Mouse (Mus musculus): ENCODE data around the gene Spire2.
A peak's percentile ranks its signal among the peaks of the same experiment; 100 is the strongest.
"Not testable (repeated sequence)": the region's sequence is repeated elsewhere in the genome, so short reads cannot be mapped to it uniquely, and the experiment has no call there.

Spire2 gene

DNA sequence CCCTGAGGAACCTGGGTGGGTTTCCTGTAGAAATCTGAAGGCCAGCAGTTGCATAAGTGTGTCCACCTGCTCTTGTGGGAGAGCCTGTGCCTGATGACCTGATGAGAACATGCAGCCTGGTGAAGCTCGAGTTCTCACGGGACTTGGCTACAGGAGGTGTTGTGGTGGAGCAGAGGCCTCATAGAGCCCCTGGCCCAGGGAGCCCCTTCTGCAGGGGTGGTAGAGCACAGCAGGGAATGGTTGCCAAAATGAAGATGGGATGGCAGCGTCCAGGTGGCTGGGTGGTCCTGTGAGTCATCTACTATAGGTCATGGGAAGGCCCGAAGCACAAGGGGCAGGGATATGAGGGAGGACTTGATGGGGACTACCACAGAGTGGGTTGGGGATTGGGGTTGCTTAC lies 49.2 kb downstream of the Spire2 start:
- DNase-seq (ENCODE audit: low spot score in 2 of 2): no peak

DNA sequence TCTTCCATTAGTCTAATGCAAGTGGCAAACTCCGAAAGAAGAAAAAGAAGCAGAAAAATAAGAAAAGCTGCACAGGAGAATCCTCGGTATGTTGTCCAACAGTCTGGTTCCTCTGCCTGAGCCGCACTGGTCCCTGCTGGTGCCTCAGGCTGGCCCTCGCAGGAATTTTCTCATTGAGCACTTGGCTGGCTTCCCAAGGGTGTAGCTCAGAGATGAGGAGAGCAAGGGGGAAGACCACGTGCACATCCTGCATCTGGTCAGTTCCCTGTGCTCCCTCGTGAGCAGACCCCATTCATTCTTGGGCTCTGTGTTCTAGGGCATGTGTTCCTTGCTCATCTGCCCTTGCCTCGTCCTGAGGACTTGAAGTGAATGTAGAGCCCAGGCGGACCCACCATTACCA lies 50.0 kb downstream of the Spire2 start:
- no peak for DNase-seq (ENCODE audit: low spot score in 2 of 2)

DNA sequence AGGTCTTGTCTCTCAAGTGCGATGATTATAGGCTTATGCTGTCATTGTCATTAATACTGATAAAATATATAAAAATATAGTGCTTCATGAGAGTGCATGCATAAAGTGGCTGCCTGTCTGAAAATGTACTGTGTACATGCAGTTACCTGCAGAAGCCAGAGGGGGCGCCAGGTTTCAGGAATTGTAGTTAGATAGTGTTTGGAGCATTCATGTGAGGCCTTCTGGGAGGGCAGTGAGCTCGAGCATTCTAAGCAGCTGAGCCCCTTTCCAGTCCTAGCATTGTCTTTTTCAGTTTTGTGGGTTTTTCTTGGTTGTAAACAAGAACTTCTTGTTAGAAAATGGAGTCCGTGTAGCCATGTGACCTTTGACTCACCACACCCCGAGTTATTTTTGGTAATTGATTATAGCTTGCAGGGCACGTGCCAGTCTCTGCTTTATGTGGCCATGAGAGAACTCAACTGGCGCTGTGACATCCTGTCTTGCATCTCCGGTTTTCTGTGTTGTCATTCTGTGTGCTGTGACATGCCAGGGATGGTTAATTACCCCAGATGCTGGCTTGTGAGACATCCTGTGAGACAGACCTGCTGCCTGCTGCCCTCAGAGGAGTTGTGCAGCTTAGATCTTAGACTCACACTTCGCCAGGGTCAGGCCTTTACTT lies 52.5 kb downstream of the Spire2 start:
- DNase-seq (ENCODE audit: low spot score in 2 of 2): no peak

DNA sequence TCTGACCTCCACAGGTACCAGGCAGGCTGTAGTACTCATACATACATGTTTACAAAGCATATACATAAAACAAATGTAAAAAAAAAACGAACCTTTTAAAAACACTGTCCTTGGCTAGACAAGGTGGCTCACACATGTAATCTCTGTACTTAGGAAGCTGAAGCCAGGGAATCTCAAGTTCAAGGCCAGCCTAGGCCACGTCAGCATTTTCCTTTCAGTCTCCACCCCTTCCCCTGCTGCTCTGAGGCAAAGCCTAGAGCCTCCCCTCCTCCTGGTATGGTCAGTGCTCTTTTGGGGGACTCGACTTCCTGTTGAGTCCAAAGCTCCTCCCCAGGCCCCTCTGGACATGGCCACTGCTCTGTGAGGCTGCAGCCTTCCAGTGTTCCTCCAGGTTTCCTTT lies 54.5 kb downstream of the Spire2 start:
- no peak for DNase-seq (ENCODE audit: low spot score in 2 of 2)

DNA sequence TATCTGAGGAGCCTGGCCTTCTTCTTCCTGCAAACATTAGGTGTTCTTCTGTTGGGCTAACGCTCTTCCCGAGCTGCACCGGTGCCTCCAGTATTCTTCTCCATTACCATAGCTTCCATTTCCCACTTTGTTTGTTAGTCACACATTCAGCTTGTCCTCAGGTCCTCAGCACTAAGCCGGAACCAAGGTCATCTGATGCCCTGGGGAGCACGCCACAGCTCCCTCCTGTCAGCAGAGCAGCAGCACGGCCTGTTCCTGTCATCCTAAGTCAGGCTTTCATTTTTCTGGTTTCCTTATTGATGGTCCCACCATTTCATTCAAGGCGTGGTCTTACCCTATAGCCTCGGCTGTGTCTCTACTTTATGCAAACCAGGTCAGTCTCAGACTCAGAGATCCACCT lies 55.3 kb downstream of the Spire2 start:
- DNase-seq (ENCODE audit: low spot score in 2 of 2): no peak

DNA sequence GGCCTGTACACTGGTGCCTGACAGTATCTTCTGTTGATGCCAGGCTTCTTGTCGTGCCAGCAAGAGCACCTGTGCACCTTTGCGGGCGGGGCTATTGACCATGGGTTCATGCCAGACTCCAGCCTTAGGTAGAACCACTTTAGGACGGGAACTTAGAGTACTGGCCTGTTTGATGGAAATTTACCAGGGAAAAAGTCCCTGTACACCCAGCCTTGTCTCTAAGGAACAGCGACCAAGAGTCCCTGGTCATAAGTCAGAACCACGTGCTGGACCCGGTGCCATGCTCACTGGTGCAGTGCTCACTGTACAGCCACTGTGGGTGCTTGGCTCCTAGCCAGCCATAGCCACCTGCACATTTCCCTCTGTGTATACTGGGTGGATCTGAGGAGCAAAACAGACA lies 56.5 kb downstream of the Spire2 start:
- no peak for DNase-seq (ENCODE audit: low spot score in 2 of 2)

DNA sequence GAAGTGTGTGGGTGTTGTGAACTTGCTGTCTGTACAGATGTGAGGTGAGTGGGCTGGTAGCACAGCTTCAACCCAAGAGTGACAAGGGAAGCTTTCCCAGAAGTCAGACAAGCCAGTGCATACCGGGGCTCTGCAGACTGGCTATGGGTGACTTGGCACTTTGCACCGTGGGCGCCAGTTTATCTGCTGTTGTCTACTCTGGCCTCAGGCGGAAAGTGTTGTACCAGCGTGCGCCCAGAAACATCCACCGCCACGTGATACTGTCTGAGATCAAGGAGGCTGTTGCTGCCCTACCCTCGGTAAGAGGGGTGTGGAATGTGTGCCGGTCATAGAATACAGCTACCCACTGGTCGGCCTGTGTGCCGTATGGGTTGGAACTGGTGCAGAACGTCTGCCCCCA lies 65.8 kb downstream of the Spire2 start:
- no peak for DNase-seq (ENCODE audit: low spot score in 2 of 2)

DNA sequence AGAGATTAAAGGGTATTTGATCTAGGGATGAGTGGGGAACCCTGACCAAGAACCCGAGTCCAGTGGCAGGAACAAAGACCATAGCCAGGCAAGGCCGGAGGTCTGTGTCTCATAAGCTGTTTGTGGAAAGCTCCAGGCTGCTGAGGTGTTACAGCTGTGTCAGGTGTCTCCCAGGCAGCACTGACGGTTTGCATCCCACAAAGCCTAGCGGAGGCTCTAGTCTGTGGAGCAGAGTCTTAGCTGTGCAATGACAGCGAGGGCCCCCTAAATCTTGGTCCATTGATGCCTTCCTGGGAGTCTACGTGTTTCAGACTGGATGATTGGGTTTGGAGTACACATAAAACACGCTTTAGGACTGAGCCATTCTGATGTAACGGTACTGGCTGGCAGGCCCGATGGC lies 69.4 kb downstream of the Spire2 start:
- DNase-seq (ENCODE audit: low spot score in 2 of 2): no peak

DNA sequence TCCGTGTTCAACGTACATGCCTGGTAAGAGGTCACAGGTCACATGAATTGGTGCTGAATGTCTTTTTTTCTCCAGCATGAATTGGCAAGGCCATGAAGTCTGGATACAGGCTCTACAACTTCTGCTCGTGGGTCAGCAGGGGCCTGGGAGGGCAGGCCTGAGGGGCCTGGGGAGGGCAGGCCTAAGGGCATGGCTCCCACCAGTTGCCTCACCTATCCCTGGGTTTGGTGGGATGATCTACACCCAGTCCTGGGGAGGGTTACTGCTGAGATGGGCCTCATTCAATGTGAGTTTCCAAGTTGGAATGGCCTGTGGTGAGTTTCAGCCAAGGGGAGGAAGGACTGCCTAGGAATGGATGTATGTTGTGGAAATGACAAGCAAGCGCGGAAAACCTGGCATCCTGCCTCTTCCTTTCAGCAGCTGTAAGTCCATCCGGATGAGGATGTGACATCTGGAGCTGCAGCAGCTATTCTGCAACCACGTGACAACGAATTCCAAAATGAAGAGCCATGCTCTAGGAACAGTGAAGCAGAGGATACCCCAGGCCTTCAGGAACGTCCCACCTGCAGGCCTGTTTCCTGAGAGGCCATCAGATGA lies 70.3 kb downstream of the Spire2 start:
- DNase-seq (ENCODE audit: low spot score in 2 of 2): no peak

DNA sequence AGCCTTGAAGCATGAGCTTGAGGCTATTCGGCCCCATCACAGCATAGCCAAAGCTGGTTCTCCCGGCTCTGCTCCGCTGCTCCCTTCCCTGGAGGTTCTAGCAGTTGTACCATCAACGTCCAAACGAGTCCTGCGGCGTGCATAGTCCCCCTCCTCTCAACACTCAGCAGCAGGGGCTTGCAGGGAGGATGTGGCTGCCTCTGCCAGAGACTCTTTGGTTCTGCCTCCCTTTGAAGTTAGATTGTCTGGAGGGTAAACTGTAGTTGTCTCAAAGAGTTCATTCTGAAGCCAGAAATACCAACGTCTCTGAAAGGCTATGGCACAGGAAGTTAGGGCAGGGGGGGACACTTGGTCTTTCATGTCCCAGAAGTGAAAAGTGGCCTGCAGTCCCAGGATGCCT lies 72.0 kb downstream of the Spire2 start:
- DNase-seq (ENCODE audit: low spot score in 2 of 2): no peak

DNA sequence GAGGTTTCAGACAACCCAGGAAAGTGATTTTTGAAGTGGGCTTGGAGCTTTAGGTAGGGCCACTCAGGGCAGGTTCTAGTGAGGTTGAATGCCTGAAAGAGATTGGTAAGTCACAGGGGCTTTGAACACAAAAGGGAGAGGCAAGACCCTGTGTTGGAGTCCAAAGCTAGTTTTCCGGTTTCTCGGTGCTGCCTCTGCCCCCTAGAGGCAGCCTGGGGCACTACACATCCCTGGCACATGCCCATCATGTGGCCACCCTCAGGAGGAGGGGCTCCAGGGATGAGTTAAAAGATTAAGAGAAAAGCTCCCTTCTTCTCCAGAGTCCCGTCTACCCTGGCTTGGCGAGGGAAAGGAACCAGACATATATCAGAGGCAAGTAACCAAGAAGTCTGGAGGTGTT lies 74.3 kb downstream of the Spire2 start, which contains the start of gene Mc1r:
Mc1r (plus strand) TSS at position 322 of the 400 bp plus-strand sequence.
- DNase-seq (ENCODE audit: low spot score in 2 of 2): peak in 1 of 2 experiments; percentile 49

DNA sequence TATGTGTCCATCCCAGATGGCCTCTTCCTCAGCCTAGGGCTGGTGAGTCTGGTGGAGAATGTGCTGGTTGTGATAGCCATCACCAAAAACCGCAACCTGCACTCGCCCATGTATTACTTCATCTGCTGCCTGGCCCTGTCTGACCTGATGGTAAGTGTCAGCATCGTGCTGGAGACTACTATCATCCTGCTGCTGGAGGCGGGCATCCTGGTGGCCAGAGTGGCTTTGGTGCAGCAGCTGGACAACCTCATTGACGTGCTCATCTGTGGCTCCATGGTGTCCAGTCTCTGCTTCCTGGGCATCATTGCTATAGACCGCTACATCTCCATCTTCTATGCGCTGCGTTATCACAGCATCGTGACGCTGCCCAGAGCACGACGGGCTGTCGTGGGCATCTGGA lies 75.1 kb downstream of the Spire2 start:
- DNase-seq (ENCODE audit: low spot score in 2 of 2): no peak

DNA sequence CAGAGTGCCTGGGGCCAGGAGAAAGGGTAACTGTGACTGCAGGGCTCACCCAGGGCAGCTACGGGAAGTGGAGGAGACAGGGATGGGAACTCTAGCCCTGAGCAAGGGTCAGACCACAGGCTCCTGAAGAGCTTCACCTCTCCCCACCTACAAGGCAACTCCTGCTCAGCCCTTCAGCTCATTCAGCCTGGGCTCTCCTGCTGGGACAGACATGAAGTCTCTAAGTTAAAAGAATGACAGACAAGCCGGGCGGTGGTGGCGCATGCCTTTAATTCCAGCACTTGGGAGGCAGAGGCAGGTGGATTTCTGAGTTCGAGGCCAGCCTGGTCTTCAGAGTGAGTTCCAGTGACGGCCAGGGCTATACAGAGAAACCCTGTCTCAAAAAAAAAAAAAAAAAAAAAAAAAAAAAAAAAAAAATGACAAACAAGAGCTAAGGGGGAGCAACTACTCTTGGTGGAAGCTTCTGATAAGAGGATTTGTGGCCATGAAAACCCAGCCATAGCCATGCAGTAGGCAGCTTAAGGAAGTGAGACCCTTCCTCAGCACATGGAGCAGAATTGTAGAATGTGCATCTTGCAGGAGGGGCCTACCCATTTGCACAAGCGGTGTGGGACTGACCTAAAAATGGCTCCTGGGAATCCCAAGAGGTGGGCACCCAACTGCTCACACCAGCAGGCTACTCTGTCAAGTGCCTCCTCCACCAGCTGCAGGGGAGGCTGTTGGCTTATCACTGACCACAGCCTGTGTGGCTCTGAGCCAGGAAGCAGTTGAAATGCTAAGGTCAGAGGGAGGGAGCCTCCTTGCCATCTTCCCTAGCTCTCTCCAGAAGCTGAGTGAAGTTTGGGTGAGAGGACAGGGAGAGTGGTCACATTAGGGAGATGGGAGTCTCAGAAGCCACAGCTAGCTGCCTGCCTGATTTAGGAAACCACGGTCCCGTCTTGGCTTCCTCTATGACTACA lies 76.4 kb downstream of the Spire2 start:
- DNase-seq (ENCODE audit: low spot score in 2 of 2): no peak

DNA sequence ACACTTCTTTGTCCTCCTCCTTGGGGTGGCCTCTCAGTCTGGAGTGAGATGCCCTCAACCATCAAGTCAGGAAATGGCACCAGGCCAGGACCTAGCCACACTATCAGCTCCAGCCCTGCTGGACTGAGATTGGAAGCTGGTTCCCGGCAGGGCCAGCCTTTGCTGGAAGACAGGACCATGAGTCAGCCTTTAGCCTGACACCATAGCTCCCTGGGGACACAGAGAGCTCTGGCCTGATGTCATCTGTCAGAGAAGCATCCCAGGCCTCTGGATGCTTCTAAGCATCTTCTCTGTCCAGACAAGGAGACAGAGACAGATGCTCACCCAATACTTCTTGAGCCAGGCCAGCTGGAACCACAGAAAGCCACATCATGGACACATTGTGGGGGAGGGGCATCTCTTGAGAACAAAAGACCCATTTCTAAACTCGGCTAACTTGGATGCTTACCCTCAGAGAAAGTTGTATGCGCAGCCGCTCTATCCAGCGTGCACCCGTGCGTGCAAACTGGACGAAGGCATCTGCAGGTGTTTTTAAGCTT lies 77.6 kb downstream of the Spire2 start:
- no peak for DNase-seq (ENCODE audit: low spot score in 2 of 2)

DNA sequence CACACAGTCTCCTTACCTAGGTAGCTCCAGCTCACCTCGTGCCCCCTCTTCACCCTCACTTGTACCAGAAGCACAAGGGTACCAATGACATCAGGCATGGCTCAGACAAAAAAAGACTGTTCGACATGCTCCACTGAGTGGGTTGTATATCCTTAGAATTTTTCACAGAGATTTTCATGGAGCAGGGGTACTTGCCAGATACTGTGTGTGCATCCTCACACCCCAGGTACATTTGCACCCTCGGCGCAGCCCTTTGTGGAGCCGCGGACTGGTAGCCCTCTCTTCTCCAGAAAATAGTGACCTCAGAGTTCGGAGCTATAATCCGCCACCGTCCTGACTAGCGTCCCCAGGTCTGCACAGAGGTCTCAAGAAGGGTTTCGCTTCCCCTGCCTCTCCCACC lies 78.3 kb downstream of the Spire2 start:
- DNase-seq (ENCODE audit: low spot score in 2 of 2): no peak

DNA sequence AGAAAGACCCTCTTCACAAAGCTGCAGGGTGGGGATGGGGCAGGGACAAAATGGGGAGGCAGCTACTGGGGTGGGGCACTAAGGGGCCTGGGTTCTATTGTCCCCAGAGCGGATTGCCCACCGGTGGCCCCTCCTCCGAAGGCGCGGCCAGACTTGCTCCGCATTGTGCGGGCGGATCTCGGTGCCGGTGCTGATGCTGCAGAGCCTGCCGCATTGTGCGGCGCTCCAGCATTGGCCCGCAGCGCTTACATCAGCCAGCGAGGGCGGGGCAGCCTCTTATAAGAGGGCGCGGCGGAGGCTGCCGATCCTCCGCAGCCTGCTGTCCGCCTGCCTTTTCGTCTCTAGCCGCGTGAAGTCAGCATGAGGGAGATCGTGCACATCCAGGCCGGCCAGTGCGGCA lies 78.7 kb downstream of the Spire2 start, which contains the start of gene Tubb3:
Tubb3 (plus strand) TSS at position 179 of the 400 bp plus-strand sequence.
- no peak for DNase-seq (ENCODE audit: low spot score in 2 of 2)

DNA sequence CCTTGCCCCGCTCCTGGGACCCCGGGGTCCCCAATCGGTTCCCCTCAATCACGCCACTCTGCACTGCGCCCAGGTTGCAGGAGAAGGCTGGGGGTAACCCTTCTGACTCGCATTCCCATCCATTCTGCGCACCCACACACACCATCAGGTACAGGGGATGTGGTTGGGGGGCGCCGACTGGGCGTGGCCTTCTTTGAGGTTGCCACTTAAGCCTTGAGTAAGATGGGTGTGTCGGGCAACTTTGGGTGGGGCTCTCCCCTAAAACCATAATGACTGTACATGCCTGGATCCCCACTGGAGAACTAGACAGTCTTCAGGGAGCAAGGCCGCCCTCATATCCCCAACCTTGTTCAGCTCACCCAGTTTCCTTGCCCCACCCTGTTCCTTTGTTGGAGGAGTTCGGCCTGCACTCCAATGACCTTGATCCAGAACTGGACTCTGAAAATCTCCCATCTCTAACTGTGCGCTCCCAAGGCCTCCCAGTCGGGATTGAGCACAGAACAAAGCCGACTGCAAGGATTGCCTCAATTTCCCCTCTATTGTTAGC lies 79.3 kb downstream of the Spire2 start:
- DNase-seq (ENCODE audit: low spot score in 2 of 2): no peak

DNA sequence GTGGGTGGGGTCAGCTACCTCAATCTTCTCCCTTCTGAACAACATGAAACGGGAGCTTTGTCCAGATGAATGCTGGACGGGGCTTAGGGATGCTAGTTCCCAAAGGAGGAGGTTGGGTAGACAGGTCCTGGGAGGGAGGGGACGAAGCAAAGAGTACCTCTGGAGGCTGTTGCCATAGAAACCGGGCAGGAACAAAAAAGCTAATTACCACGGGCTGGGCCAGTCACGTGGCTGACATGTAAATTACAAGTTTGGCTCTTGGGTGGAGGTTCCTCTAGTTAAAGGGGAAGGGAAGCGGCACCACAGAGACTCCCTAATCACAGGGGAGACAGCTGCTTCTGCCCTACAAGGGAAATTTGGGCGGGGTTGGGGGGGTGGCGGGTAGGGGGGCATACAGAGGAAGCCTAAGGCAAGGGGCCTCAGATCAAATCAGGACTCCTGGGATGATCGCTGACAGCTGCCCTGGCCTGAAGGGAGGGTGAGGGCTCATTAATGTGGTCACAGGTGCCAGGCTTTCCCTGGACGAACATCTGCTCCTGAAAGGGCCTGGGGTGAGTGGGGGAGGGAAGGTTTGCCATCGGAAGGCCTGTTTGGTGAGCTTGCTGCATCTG lies 80.2 kb downstream of the Spire2 start:
- DNase-seq (ENCODE audit: low spot score in 2 of 2): no peak

DNA sequence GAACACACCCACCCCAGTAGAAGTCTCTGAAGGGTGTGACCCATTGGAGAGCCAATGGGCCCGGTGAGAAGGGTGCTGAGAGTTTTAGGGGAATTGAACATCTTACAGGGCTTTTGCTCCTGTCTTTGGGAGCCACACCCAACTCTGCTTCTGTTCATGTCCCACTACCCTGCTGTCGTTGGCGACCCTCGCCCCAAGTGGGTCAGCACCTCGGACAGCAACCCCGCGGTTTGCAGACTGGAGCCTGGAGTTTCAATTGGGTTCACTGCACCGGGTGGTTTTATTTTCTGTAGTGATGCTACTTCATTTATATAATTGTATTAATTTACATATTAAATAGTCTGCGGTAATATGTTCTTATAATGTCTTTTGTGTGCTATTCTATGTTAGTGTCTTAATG lies 81.7 kb downstream of the Spire2 start:
- no peak for DNase-seq (ENCODE audit: low spot score in 2 of 2)

DNA sequence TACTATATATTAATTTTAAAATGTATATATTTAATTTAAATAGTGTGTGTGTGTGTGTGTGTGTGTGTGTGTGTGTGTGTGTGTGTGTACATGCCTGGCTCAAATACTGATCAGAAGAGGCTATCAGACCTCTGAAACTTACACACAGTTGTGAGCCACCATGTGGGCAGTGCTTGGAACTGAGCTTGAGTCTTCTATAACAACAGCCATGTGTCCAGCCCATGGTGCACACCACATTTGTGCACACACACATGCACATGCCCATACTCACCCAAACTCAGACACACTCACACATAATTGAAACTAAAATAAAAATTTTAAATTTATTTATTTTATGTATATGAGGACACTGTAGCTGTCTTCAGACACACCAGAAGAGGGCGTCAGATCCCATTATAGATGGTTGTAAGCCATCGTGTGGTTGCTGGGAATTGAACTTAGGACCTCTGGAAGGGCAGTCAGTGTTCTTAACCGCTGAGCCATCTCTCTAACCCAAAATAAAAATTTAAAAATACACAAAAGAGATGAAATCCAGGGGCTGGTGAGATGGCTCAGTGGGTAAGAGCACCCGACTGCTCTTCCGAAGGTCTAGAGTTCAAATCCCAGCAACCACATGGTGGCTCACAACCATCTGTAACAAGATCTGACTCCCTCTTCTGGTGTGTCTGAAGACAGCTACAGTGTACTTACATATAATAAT lies 82.6 kb downstream of the Spire2 start:
- not testable (repeated sequence) for DNase-seq (ENCODE audit: low spot score in 2 of 2)

All from urinary bladder, adult 18-20 months (tissue).